In the genomic region with DNA sequence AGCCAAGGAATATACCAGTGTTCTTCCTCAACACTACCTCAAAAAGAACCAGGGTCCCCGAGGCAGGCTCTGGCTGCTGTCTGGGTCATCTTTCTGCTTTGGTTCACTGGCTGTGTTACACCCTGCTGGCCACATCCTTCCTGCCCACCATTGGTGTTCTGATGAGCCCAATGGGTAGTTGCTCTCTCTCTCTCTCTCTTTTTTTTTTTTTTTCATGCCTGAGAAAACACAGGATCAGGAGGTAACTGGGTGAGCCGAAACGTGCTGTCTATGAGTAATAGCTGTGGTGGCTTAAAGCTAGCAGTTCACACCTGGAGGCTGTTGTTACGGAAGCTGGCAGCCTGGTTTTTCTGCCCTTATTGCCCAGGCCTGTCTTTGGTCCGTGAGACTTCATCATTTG, we compare ENCODE assay signal across 21 mouse cellular contexts. TPM values are rescaled to one million over a fixed set of nuclear protein-coding genes. Genes with fewer than 3 reads are reported as not detected.
DNase-seq lines count a peak whose midpoint lies in the region; ATAC-seq lines count a peak whose summit lies in the region.
"Had no signal": no experiment of that assay in that cellular context is flagged by ENCODE, and none has a peak within 500 bp of the region (broad histone marks: within the 10 kb centered on the region; RNA-seq: fewer than 3 reads in every experiment).

No protein-coding gene starts in this region.

- H3K4me1 ChIP-seq in kidney, embryonic 15.5 days, result 0 out of 2 replicates have a peak, but pooled peaks cover 7% of the 10 kb centered on the region
- H3K4me1 ChIP-seq: embryonic facial prominence, embryonic 13.5 days; hindbrain, embryonic 10.5 days had no signal

- 41% methylated on average over 5 of the region's 5 CpGs for WGBS in kidney, embryonic 15.5 days

- no peaks in the 10 kb centered on the region for H3K27me3 ChIP-seq in kidney, embryonic 15.5 days
- H3K27me3 ChIP-seq: embryonic facial prominence, embryonic 13.5 days had no signal

- H3K27ac ChIP-seq in kidney, embryonic 15.5 days, result no peak overlapping the region
- H3K27ac ChIP-seq: embryonic facial prominence, embryonic 13.5 days; hindbrain, embryonic 10.5 days; hindbrain, embryonic 14.5 days had no signal

- intact Hi-C loops in heart, postnatal 14 days (cut with DNase I), result no loop called here

- H3K9me3 ChIP-seq in kidney, embryonic 15.5 days (replicated peaks), result no peaks in the 10 kb centered on the region
- H3K9me3 ChIP-seq: embryonic facial prominence, embryonic 13.5 days; G1E; hindbrain, embryonic 10.5 days had no signal

- H3K9ac ChIP-seq in kidney, embryonic 15.5 days, result no peak overlapping the region
- H3K9ac ChIP-seq: embryonic facial prominence, embryonic 13.5 days; hindbrain, embryonic 14.5 days had no signal

- H3K4me3 ChIP-seq in kidney, embryonic 15.5 days (replicated peaks), result no peak overlapping the region
- H3K4me3 ChIP-seq: embryonic facial prominence, embryonic 13.5 days; hindbrain, embryonic 10.5 days had no signal

- H3K4me2 ChIP-seq in kidney, embryonic 15.5 days, result no peak overlapping the region
- H3K4me2 ChIP-seq: embryonic facial prominence, embryonic 13.5 days; hindbrain, embryonic 14.5 days had no signal

- DNase-seq in kidney, postnatal 4 days, result no peak
- DNase-seq in 416B (ENCODE audit: low read depth) (peak; percentile 79), MN1 (ENCODE audit: low spot score) (no peak)
- DNase-seq in natural killer cell, adult 2 months (ENCODE audit: low spot score in 2 of 2), result peak; percentile 64 to 75
- no peak for DNase-seq in T-cell, adult 2 months (ENCODE audit: low spot score)
- no peak for DNase-seq in heart, postnatal 14 days
- DNase-seq: adrenal gland, postnatal 14 days; cerebellum, adult 11-12 months; cerebellum, adult 9-10 months; cerebellum, postnatal 25 days; gastrocnemius, postnatal 36 days; heart, adult 11 months; heart, postnatal 10 days had no signal

- ATAC-seq in kidney, embryonic 15.5 days (replicated peaks; ENCODE audit: low FRiP score), result 0 out of 2 replicates have a peak, but pooled peaks have one; percentile 66
- peak; percentile 65; the same call in 1 of the 2 replicates for ATAC-seq in common myeloid progenitor, adult 5-6 weeks (replicated peaks; ENCODE audit: low read depth, poor library complexity, severe bottlenecking)
- ATAC-seq: activated CD4-positive, CD25-positive, alpha-beta regulatory T cell, adult 4 months; forebrain, embryonic 14.5 days had no signal

- H3K36me3 ChIP-seq in kidney, embryonic 15.5 days, result peaks cover 42% of the 10 kb centered on the region
- H3K36me3 ChIP-seq: G1E had no signal

RNA-seq across cellular contexts. Expression of gene Ccnb2, which starts 49.7 kb away (rescaled TPM):
- polyA plus RNA-seq in kidney, embryonic 15.5 days (2015; fragmentation: Nextera tagmentation; extraction: Ambion mirVana), result 212 and 219 TPM in 2 replicates
- 83.5 and 99.1 TPM in 2 replicates for total RNA-seq in common myeloid progenitor, adult 5-6 weeks (2017)
- 1 to 10 TPM; 6.1 to 9.9 TPM for total RNA-seq in heart, postnatal 14 days (2021)

Comparison
In these comparisons a context has a peak if more than half of its experiments do, and no peak if none do; other contexts are left out.
1. DNase-seq: peak in 416B (single experiment) and natural killer cell, adult 2 months (2 of 2); none in kidney, postnatal 4 days (0 of 2), T-cell, adult 2 months (single experiment), MN1 (single experiment) and heart, postnatal 14 days (0 of 2).